Mouse (Mus musculus) erythroid progenitor cell, adult 5-6 weeks (primary cell): ENCODE results near the gene Glcci1. TPM values are rescaled to one million over a fixed set of nuclear protein-coding genes. Genes with fewer than 3 reads are reported as not detected.
"Not testable (repeated sequence)": the region's sequence is repeated elsewhere in the genome, so short reads cannot be mapped to it uniquely, and the experiment has no call there.

Source experiments
- ATAC-seq: replicated peaks from 2 replicates; pipeline ENCODE4 v1.8.0; 2016; ENCODE audit warnings: moderate number of reproducible peaks, mild to moderate bottlenecking, moderate TSS enrichment, inconsistent platforms; ENCODE audit not compliant: poor library complexity, low FRiP score, severe bottlenecking
- total RNA-seq, 2 experiments: library from RNA; stranded (forward) in 1 of 2; stranded (reverse) in 1 of 2; fragments of 150-400 nt in 1 of 2; fragments of 186-747, 209-891 nt in 1 of 2; gene quantifications; 2 replicates each; pipeline versions ENCODE4 v1.2.3 to v1.2.4; 2015 to 2017; ENCODE audit warnings: low replicate concordance in 2 of 2

Gene Glcci1
- total RNA-seq, 2 experiments from 2014 or later: 7.3 to 8.4 TPM

GRCm38 (mm10) chr6:8531104-8531894, 21.9 kb downstream of the Glcci1 start:
- peak; percentile 76 for ATAC-seq

GRCm38 (mm10) chr6:8536944-8537343, 27.5 kb downstream of the Glcci1 start:
- ATAC-seq: no peak

GRCm38 (mm10) chr6:8541531-8541930, 32.1 kb downstream of the Glcci1 start:
- ATAC-seq: not testable (repeated sequence)

DNA sequence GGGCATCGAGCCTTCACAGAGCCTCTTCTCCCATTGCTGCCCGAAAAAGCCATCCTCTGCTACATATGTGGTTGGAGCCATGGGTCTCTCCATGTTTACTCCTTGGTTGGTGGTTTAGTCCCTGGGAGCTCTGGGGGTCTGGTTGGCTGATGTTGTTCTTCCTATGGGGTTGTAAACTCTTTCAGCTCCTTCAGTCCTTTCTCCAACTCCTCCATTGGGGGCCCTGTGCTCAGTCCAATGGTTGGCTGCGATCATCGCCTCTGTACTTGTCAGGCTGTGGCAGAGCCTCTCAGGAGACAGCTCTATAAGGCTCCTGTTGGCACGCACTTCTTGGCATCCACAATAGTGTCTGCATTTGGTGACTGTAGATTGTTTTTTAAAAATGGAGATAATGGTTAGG, 35.4 kb downstream of the Glcci1 start:
- no peak for ATAC-seq

GRCm38 (mm10) chr6:8545780-8546179, 36.4 kb downstream of the Glcci1 start:
- ATAC-seq: no peak

GRCm38 (mm10) chr6:8551155-8551554, 41.8 kb downstream of the Glcci1 start:
- no peak for ATAC-seq

DNA sequence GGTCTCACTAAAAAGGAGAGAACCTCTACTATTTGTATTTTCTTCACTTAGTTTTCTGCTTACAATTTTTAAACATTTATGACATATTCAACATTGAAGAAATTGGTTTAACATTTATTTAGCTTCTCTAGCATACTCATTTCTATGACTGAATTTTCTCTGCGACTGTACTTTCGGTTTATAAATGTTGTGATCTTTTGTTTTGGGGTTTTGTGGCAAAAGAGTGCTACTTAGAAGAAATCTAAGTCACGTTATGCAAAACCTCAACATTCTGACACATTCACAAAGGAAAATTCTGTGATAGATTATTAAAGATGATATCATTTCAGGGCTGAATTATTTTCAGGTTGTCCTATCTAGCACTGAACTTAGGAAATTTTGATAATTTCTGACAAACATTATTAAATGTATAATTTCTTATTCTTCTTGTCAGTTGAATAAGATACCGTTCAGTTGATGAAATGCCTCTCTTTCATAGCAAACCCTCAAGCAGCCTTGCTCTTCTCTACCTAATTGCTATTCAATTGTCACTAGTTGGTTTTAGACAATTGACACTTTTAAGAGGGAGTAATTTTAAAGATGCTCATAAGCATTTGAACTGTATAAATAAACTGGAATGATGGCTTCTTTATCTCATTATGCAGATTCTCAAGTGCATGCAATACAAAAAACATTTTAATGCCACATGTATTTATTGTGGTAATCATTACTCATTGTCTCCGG, 47.6 kb downstream of the Glcci1 start:
- no peak for ATAC-seq

DNA sequence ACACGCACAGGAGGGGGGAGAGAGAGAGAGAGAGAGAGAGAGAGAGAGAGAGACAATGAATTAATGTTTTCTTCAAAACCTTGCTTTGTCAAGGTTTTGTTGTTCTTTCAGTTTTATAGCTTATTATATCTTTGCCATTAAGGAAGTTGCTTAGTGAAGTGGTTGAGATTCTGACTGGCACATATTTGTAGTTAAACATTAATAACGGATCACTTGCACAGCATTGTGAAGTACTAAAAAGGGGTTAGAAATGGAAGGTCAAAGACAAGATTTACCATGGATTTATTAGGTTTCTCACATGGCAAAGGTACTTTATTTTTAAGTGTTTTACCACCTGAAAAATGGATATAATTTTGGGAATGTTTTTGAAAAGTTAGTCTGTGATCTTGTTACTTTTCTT, 51.3 kb downstream of the Glcci1 start:
- no peak for ATAC-seq

DNA sequence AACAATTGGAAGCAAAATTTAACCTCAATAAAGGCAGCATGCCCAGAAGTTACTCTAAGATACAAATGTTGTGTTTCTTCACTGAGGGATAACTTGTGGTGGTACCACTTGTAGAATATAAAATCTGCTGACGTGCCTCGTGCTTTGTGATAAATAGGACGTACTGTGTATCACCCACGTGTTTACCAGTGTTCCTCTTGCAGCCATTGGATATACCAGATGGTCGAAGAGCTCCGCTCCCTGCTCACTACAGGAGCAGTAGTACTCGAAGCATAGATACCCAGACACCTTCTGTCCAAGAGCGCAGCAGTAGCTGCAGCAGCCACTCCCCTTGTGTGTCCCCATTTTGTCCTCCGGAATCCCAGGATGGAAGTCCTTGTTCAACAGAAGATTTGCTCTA, 73.0 kb downstream of the Glcci1 start:
- no peak for ATAC-seq

DNA sequence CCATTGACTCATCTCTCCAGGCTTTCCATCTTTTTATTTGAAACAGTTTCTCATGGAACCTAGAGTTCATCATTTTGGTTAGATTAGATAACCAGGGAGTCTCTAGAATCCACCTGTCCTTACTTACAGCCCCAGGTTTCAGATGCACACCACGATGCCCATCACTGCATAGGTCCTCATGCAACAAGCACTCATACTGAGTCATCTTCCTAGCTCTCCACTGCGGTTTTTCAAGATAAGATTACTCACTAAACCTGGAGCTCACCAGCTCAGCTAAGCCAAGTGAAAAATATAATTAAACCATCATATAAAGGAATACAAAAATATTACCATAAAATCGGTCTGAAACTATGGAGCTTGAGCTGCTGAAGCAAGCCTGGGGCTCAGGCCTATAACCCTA, 74.5 kb downstream of the Glcci1 start:
- no peak for ATAC-seq

GRCm38 (mm10) chr6:8591665-8592064, 82.3 kb downstream of the Glcci1 start:
- no peak for ATAC-seq

DNA sequence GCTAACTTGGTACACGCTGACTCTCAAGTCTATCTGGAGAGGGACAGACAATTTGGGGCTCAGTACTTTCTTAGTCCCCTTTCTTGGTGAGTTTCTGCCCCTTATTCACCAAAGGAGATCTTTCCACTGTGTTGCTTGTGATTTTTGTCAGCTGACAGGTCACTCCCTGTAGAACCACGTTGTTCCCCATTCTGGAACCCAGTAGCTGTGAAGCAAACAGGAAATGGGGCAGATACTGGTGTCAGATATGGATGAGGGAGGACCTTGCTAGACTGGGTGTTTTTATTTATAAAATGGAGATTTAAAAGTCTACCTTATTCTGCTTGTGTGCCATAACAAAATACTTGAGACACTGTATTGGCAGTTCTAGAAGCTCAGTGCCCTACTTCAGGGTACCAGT, 108.0 kb downstream of the Glcci1 start:
- ATAC-seq: no peak

- ATAC-seq: no peak
Observed at GRCm38 (mm10) chr6:8619582-8620350, 110.4 kb downstream of the Glcci1 start.

DNA sequence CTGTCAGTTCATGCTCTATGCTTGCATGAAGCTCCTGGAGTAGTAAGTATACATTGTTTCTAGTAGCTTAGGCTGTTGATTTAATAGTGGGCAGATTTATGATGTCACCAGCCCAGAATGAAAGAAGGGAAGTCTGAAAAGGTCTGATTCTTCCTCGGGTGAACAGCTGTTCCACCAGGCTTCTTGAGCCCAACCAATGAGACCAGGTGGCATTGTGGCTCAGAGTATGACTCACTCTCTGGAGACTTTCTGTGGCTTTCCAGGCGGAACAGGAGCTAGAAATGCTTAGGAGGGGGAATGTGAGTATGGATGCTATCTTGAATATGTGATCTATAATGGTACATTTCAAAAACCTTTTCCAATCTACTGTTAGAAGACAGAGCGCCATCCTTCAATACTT, 113.6 kb downstream of the Glcci1 start:
- no peak for ATAC-seq

DNA sequence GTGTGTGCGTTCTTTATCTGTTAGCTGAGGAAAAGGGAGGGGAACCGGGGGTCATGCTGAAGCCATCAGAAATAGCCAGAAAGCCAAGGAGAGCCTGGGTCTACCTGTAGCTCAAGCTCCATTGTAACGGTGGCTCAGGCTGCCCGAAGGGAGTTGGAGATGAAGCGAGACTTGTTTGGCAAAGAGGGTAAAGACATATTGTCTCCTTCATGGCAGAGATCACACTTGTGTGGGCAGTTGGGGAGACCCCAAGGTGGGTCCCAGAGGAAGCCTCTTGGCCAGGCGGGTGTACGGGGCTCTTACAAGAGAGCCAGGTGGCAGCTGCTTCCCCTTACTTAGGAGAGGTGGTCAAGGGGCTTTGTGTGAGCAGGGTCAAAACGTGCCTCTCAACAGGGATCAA, 118.8 kb downstream of the Glcci1 start:
- ATAC-seq: no peak

- no peak for ATAC-seq
Observed at GRCm38 (mm10) chr6:8628715-8629267, 119.4 kb downstream of the Glcci1 start.

DNA sequence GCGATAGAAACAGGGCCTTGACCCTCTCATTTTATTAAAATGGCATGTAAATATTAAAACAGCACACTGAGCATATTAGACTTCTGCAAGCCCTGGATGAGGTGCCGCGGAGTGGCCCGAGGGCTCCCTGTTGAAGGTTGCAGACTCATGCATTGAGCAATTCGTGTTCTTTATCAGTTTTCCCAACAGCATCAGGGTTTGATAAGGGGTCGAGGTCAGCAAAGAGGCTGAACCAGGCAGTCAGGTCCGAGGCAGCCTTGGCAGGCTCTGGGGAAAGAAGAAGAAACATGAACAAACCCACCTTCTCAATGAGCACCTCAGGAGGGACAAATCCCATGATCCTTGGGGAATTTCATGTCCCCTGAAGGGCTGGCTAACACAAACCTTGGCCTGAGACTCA, 121.1 kb downstream of the Glcci1 start:
- no peak for ATAC-seq

GRCm38 (mm10) chr6:8631362-8631761, 122.0 kb downstream of the Glcci1 start:
- no peak for ATAC-seq

DNA sequence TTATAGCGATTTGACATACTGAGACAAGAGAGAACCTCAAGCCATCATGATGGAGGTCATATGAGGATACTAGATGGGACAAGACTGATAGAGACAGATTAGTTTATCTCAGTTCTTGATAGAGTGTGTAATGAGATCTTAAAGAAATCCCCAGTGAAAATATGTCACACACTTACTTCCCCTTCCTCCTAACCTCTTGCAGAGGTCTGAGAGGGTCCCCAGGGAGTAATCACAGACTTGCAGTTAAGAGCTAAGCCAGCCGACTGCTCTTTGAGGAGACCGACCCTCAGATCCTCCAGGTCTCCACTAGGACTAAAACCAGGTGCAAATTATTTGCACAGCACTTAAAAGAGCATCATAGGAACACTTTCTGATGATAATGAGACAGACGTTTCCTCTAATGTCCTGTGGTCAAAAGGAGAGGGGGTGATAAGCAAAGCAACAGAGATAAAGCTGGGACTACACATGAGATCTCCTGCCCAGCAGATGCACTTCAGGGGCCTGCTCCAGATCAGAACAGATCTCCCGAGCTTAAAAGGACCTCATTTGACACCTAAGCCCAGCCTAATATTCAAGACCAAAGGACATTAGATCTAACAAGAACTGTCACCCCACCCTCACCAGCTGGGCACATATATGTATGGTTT, 122.7 kb downstream of the Glcci1 start:
- no peak for ATAC-seq

DNA sequence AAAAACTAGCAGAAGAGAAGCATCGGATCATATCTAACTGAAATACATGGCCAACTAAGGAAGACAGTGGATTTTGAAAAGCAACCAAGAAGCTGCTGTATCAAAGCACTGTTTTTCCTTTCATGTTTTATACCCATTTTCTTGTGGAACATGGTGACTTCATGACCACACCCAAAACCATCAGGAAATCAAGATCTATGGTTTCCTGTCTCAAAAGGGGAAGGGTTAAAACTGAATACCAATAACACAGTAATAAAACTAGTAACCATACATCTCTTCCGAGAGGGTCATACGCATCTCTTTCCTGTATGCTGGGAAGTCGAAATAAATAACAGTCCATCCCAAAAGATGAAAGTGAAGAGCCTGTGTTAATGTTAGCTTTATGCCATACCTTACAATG, 123.3 kb downstream of the Glcci1 start:
- no peak for ATAC-seq
